Mouse (Mus musculus): ENCODE measurements around the gene Irs4.

Gene Irs4

GRCm38 (mm10) chrX:141724937-141725918, at the start of gene Irs4:
TSS of gene Irs4 (minus strand) at chrX:141725263.
- no peak for DNase-seq

- DNase-seq = no peak
Observed at GRCm38 (mm10) chrX:141750360-141750759, 25.3 kb upstream of the Irs4 start.

- no peak for DNase-seq
Observed at GRCm38 (mm10) chrX:141729570-141729969, 4.5 kb upstream of the Irs4 start.

- no peak for DNase-seq
Observed at GRCm38 (mm10) chrX:141724391-141724891, 622 bp downstream of the Irs4 start.

- DNase-seq = no peak
Observed at GRCm38 (mm10) chrX:141723936-141724335, 1.1 kb downstream of the Irs4 start.

GRCm38 (mm10) chrX:141721725-141722124, 3.3 kb downstream of the Irs4 start:
- no peak for DNase-seq

Measured in right cerebral cortex, adult 18-20 months (tissue).